Mouse (Mus musculus): ENCODE data around the gene Rpgrip1.
A peak's percentile ranks its signal among the peaks of the same experiment; 100 is the strongest.
"Not testable (repeated sequence)": the region's sequence is repeated elsewhere in the genome, so short reads cannot be mapped to it uniquely, and the experiment has no call there.

Rpgrip1 gene

DNA sequence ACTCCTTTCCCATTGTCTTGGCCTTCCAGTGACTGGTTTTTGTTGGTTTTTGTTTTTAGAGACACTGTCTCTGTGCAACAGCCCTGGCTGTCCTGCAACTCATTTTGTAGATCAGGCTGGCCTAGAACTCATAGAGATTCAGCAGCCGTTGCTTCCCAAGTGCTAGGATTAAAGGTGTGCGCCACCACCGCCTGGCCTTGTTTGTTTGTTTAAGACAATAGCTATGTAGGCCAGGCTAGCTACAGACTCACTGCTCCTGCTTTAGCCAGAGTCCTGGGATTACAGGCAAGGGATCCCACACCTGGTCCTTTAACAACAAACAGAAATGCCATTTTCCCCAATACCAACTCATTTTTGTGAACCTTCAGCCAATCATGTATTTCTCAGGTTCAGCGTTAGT lies at the start of gene Rpgrip1:
Rpgrip1 (plus strand) TSS at position 359 of the 400 bp plus-strand sequence.
- DNase-seq (ENCODE audit: low spot score in 2 of 2), result no peak

DNA sequence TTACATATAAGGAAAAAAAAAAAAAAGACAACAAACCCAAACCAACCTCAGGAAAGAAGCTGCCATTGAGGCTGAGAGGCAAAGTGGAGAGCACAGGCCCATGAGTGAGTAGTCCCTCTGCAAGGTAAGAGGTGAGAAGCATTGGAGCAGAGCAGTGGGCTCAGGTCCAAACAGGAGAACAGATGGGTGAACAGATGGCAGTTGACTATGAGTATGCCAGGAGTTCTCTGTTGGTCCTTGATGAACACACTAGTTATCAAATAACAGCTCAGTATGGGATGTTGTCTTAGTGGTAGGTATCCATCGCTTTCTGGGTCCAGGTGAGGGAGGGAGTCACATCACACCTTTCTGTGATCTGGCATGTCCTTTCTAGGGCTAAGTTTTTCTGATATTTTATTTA lies 49.7 kb upstream of the Rpgrip1 start:
- DNase-seq (ENCODE audit: low spot score in 2 of 2), result peak in 1 of 2 experiments; percentile 51

DNA sequence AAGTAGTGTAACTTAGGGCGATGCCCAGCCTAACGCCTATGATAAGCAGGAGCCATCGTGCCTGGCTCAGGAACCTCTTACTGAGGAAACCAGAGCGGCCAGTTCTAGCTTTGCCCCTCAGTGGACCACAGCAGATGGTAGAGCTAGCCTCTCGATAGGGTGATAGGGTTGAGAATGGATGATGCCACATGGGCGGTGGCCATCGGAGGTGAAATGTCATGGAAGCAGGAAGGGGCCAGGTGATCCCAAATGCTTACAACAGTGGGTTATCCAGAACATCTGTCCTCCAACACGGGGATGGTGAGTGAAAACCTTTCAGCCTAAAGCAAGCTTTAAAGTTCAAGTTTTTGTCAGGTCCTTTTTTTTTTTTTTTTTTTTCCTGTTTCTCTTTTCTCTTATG lies 48.7 kb upstream of the Rpgrip1 start:
- DNase-seq (ENCODE audit: low spot score in 2 of 2), result no peak

DNA sequence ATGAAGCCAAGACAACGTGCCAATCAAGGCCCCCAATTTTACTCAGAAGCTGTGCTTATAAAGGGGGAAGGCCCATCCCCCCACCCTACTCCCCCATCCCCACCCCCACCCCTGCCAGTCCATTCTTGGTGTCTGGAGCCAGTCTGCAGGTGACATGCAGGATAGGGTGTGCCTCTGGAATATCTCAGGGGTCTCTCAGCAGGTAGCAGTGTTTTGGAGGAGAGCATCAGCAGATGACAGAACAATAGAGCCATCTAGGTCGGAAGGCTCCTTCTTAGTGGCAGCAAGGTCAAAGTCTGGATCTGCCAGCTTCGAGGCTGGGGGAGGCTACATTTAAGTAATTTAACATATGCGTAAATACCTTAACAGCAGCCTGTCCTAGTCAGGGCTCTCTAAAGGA lies 44.4 kb upstream of the Rpgrip1 start:
- DNase-seq (ENCODE audit: low spot score in 2 of 2), result no peak

DNA sequence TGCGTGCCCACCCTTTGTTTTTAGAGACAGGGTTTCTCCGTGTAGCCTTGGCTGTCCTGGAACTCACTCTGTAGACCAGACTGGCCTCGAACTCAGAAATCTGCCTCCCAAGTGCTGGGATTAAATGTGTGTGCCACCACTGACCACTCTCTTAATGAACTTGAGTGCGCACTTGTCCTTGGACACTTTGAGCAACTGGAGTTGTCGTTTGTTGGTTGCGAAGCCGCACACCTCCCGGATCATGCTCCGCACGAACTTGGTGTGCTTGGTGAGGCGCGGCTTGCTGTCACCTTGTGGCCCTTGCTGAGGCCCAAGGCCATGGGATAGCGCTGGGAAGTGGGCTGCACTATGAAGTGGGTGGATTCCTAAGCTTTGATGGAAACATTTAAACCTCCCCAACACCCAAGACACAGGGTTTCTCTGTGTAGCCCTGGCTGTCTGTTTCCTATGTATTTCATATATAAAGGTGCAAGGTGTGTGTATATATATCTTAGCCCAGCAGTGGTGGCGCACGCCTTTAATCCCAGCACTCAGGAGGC lies 38.8 kb upstream of the Rpgrip1 start:
- DNase-seq (ENCODE audit: low spot score in 2 of 2), result no peak

DNA sequence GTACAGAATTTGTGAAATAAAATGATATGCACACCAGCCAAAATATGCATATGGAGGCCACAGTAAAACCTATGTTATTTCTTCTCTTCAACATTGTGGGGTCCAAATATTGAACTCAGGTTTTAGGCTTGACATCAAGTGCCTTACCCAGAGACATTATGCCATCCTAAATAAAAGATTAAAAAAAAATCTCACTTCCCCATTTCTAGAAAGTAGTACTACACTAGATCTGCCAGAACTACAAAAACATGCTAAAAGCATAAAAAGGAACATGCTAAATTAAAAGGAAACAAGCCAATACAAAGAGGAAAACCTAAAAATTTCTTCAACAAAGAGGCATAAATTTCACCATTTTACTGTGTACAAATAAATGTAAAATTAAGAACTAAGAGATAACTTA lies 27.4 kb upstream of the Rpgrip1 start:
- DNase-seq (ENCODE audit: low spot score in 2 of 2), result no peak

DNA sequence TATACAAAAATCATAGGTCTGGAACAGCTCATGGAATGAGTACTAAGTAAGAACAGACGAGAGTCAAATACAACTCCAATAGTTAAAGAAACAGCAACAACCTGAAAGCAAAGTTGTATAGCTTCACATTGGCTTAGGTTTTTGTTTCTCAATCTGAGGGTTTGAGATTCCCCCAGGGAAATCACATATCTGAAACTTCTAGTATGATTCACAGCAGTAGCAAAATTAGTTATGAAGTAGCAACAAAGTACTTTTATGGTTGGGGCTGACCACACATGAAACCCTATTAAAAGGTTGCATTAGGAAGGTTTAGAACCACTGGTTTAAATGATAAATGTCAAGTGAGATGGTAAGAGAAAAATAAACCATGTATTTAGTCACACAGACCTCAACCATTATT lies 16.0 kb upstream of the Rpgrip1 start:
- DNase-seq (ENCODE audit: low spot score in 2 of 2), result no peak

DNA sequence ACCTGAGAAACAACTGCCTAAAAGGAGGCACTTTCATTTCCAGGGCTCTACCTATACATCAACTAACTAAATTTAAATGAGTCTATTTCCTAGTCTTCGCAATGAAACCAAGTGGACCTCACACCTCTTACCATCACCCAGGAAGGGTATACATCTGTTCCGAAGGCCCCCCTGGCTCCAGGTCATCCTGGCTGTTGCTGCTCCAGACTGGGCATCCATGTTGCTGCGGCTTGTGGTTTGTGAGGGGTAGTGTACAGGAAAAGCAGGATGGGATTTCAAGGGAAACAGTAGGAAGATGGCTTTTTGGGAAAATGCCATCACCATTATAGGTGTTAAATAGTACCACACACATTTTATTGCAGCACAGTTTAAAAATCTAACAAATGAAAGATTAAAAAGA lies 13.3 kb upstream of the Rpgrip1 start:
- not testable (repeated sequence) for DNase-seq (ENCODE audit: low spot score in 2 of 2)

DNA sequence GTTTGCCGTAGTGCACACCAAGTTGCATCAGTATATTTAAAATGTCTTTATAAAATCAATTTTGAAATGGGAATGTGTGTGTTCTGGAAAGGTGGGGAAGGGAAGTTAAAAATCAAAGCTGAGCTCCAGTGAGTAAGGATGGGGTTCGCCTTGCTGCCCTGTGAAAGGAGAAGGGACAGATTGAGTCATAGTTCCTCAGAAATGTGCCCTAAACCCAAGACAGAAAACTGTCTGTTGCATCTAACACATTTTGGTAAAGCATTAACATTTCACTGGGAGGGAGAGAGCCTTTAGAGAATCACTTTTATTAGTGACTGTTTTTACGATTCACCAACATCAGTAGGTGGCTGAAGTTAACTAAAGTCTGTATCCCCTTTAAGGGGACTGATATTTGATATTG lies 12.1 kb upstream of the Rpgrip1 start:
- DNase-seq (ENCODE audit: low spot score in 2 of 2), result not testable (repeated sequence)

DNA sequence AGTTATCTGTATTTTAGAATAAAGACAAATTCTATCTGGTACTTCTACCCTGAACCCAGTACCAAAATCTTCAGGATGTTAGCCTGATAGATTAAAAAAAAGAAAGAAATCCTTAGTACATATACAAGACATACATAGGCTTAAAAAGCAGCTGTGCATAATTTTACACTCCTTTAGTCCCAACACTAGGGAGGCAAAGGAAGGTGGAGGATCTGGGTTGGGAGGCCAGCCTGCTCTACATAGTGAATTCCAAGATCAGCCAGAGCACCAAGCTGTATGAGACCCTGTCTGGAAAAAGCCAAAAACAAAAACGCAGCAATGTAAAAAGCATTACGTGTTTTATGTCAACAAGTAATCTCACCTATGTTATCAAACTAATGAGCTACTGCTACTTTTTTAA lies 10.9 kb upstream of the Rpgrip1 start:
- no peak for DNase-seq (ENCODE audit: low spot score in 2 of 2)

DNA sequence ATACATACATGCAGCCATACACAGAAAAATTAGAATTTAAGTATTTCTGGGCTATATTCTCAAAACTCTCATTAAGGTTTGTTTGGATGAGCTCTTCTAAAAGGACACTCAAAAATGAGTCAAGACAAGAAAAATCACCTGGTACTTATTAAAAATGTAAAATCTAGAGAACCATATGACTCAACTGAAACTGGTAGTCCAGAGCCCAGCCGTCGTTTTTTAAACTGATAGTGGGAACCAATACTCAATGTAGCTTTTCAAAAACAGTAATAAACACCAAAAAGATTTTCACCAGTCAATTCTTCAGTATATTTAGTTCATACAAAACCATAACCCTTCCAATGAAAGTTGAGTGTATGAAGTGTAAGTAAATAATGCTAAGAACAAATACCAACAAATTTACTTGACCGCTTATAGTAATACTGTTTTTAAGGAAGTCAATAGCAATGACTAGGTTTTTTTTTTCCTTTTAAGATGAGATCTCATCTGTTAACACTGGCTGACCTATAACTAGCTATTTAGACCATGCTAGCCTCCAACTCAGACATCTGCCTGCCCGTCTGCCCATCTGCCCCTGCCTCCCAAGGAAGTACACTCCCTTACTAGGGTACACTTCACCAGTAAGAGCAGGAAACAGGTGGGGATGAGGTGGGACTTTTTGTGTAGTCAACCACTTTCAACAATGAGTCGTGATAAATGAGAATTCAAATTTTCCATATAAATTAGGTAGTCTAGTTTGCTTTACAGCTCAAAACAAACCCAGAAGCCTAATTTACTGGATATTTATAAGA lies 10.1 kb upstream of the Rpgrip1 start:
- no peak for DNase-seq (ENCODE audit: low spot score in 2 of 2)

DNA sequence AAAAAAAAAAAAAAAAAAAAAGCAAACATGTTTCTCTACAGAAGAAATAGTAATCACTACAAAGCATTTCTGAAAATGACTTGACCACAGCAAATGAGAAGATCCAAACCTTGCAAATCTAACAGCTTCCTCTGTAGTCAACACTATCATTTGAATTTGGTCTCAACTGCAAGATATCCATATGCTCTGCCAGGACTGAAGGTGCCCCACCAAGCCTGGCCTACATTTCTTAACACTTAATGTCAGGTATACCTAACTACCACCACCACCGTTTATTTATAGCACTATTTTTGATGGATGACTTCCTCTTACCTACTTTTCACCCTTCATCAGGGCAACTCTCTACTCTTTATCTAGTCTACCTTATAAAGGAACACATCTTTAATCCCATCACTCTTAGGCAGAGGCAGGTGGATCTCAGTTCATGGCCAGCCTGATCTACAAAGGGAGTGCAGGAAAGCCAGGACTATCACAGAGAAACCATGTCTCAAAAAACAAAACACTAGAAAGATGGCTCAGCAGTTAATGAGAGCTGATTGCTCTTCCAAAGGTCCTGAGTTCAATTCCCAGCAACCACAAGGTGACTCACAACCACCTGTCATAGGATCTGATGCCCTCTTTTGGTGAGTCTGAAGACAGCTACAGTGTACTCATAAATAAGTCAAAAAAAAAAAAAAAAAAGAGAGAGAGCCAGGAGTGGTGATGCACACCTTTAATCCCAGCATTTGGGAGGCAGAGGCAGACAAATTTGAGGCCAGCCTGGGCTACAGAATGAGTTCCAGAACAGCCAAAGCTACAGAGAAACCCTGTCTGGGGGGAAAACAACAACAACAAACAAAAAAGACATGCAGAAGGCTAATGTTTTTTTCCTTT lies 9.0 kb upstream of the Rpgrip1 start:
- DNase-seq (ENCODE audit: low spot score in 2 of 2), result no peak

DNA sequence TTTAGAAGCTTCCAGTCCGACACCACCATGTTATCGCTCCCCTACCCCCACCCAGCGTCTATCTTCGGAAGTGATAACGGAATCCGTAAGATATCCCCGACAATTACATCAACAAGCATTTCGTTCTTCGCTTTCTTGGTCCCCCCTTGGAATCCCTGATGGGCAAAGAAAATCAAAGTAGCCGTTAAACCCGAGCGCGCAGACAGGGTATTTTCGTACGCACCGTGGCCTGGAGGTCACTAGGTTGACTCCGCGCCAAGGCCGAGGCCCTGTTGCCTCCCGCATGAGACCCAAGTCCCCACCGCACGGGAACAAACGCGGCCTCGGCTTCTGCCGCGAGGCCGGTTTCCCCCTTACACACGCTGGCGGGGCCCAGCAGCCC lies 7.0 kb upstream of the Rpgrip1 start:
- DNase-seq (ENCODE audit: low spot score in 2 of 2), result no peak

DNA sequence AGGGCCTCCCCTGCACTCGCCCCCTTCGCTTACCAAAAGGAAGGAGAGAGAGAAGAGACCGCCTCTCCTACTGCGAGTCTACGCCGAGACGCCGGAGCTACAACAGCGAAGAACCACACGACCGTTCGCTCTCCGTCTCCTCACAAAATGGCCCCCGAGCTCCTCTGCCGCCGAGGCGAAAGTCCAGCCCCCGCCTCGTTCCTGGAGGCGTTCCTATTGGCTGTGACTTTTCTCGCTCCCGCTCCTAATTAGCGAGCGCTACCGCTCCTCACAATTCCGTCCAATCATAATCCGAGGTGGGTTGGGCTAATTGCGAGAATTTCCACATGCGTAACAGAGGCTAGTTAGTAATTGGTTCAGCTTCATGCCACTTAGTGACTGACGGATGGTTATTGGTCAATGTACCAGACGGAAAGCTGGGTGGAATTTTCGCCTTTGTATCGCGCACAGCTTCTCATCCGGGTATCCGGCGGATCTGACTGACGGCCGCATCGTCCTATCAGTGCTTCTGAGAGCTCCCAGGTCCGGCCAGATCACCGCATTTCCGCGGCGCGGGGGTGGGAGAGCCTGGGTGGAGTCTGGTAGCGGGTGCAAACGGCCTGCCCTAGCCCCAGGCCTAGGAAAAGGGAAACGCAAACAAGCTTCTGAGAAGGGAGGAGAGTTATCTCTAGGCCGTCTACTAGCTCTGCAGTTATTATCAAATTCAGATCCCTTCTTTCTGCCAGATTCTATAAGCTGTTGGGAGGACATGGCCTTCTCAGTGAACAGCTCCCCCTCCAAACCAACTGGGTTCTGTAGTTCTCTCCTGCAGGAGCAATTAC lies 6.4 kb upstream of the Rpgrip1 start, which contains the start of gene Hnrnpc:
Hnrnpc (minus strand) TSS at position 173 of the 821 bp plus-strand sequence.
- peak; percentile 100 for DNase-seq (ENCODE audit: low spot score in 2 of 2)

DNA sequence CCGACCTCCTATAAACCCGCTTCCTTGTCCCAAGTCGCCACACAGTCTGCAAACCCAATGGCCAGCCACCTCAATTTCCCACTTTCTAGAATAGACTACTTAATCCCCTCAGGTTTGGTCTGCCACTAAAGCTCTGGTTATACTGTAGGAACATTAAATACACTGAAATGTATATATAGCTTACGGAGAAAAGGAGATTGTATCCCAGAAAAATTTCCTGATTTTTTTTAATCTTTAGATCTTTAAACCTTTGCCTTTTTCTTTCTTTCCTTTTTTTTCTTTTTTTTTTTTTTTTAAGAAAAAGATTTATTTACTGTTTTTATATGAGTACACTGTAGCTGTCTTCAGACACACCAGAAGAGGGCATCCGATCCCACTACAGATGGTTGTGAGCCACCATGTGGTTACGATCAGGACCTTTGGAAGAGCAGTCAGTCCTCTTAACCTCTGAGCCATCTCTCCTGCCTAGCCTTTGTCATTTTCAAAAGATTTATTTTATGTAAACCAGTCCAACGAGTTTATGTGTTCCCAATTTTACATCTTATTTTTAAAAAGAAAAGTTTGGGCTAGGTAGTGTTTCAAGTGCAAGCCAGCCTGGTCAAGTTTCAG lies 5.7 kb upstream of the Rpgrip1 start:
- DNase-seq (ENCODE audit: low spot score in 2 of 2), result no peak

DNA sequence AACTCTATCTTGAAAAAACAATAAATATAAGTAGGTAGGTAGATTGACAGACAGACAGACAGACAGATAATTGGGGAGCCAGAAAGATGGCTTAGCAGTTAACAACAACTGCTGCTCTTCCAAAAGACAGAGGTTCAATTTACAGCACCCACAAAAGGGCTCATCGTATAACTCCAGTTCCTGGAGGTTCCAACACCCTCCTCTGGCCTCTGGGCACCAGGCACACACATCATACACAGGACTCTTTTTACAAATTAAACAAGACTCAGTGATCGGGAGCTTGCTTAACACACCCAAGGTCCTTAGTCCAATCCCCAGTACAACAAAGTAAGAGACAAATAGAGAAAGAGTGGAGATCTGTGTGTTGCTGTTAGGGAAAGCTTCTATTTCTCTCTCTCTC lies 5.2 kb upstream of the Rpgrip1 start:
- no peak for DNase-seq (ENCODE audit: low spot score in 2 of 2)

DNA sequence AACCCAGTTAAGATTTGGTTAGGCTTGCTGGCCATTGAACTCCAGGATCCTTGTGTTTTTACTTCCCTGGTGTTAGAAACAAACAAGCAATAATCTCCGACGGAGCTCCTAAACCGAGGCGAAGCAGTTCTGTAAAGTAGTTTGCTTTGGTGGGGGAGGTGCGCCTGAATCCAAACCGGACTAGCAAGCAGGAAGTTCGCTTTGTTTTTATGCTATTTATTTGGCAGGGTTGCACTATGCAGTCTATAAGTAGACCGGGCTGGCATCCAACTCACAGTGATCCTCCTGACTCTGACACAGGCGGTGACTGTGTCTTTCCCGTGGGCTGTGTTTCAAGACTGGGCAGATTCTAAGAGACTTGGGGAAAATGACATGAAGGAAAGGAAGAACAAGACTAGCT lies 3.8 kb upstream of the Rpgrip1 start:
- DNase-seq (ENCODE audit: low spot score in 2 of 2), result no peak

DNA sequence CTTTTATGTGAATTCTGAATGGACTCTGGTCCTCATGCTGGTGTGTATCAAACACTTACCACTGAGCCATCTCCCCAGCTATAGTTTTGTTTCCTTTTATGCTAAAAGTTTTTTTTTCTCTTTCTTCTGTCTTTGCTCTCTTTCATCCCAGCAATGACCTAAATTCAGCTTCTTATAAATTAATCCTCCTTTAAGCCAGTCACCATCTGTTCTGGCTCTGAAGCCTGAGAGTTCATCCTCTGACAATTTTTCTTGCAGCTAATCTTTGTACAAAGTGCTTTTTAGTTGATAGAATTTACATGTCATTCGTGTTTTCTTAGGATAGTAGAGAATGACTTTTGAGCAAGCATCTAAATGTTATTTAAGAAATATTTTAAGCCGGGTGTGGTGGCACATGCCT lies 2.5 kb upstream of the Rpgrip1 start:
- no peak for DNase-seq (ENCODE audit: low spot score in 2 of 2)

DNA sequence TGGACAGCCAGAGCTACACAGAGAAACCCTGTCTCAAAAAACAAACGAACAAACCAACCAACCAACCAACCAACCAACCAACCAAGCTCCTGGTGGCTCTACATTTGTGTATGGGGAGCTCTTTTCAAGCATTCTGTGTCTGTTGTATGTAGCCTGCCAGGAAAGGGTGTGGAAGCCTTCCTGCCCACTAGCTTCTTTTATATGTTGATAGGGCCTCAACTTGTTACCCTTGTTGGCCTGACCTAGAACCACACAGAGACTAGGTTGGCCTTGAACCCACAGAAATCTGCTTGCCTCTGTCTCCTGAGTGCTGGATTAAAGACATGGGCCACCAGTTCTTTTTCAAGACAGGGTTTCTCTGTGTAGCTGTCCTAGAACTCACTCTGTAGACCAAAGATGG lies 3.6 kb downstream of the Rpgrip1 start:
- no peak for DNase-seq (ENCODE audit: low spot score in 2 of 2)

DNA sequence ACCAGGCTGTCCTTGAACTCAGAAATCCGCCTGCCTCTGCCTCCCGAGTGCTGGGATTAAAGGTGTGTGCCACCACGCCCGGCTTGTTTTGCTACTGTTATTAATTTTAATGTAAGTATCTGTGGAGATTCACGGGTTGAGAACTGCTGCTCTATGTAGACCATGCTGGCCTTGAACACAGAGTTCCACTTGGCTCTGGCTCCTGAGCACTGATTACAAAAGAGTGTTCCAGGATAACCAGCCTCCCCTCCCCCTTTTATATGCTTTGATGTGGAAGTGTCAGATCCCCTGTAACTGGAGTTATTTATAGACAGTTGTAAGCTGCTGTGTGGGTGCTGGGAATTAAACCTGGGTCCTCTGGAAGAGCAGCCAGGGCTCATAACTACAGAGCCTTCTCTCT lies 6.7 kb downstream of the Rpgrip1 start:
- DNase-seq (ENCODE audit: low spot score in 2 of 2), result no peak

DNA sequence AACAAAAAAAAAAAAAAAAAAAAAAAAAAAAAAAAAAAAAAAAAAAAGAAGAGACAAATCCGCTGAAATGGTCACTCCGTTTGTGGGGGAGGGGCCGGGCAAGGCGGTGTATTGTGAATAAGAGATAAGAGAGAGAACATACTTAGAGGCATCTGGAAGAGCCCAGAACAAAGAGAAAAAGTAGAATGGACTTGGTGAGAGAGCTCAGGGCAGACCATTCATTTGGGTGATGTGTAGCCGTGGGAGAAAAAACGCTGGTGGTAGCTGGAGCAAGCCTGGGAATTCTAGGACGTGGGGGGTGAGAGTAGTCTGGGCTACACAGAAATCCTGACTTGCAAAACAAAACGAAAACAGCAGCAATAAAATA lies 7.9 kb downstream of the Rpgrip1 start:
- DNase-seq (ENCODE audit: low spot score in 2 of 2), result no peak

Data from cerebellum, postnatal 4 days (tissue).